Mouse (Mus musculus): ENCODE data around the gene Dpp3. TPM values are rescaled to one million over a fixed set of nuclear protein-coding genes. Genes with fewer than 3 reads are reported as not detected.
"Not testable (repeated sequence)": the region's sequence is repeated elsewhere in the genome, so short reads cannot be mapped to it uniquely, and the experiment has no call there.

Gene Dpp3
- 125 TPM in 2 replicates for polyA plus RNA-seq (2015; fragmentation: Nextera tagmentation; extraction: Ambion mirVana)

DNA sequence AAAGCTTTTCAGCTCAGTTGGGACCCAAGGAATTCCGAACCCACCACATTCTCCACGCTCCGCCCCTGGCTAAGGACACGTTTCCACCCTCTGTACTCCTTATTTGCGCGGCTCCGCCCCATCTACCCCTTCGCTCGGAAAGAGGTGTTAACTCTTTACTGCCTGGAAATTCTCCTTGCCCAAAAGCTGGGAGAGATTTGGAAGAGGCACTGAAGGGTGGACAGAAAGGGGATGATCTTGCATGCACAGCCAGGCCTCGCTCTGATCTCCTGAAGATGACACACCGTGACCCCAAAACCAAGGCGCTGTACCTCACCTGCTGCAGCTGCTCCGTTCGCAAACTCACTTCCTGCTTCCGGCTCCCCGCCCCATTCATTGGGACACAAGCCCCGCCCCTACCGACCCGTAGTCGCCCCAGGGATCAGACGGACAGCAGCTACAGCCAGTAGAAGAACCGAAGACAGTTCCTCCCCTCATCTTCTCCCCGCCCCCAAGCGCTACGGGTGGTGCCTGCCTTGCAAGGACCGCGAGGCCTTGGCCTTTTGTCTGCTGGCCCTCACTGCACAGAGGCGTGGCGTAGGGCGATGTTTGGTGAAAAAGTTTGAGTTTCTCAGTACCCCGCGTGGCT is at the start of gene Dpp3:
Dpp3 (minus strand) TSS at position 384 of the 628 bp plus-strand sequence.
- peaks cover 27% of the 10 kb centered on the region for H3K4me1 ChIP-seq
- peak within 1 kb of the TSS; percentile 68 for H3K4me2 ChIP-seq
- peak within 1 kb of the TSS; percentile 80 for H3K27ac ChIP-seq
- no peaks in the 10 kb centered on the region for H3K9me3 ChIP-seq
- H3K36me3 ChIP-seq (replicated peaks): peaks cover under 1% of the 10 kb centered on the region; the same call in 1 of the 2 replicates
- H3K4me3 ChIP-seq: peak within 1 kb of the TSS; percentile 70
- H3K27me3 ChIP-seq (replicated peaks): no peaks in the 10 kb centered on the region
- WGBS: under 1% methylated on average over 32 of the region's 32 CpGs
- peak within 1 kb of the TSS; percentile 60 for H3K9ac ChIP-seq
- ATAC-seq (replicated peaks): peak; percentile 97

DNA sequence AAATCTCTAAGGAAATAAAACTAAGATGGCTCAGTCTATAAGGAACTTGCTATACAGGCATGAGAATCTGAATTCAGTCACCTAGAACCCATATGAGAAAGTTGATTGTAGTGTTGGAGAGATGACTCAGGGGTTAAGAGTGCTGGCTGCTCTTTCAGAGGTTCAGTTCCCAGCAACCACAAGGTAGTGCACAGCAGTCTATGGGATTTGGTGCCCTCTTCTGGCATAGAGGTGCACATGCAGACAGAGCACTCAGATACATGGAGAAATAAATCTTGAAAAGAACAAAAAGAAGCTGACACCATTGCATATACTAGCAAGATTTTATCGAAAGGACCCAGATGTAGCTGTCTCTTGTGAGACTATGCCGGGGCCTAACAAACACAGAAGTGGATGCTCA is 40.1 kb upstream of the Dpp3 start:
- Histone ChIP-seq H3K9ac (no peak overlapping the region), H3K27me3 (replicated peaks) (no peaks in the 10 kb centered on the region), H3K4me1 (peaks cover under 1% of the 10 kb centered on the region), H3K9me3 (no peaks in the 10 kb centered on the region), H3K27ac (no peak overlapping the region), H3K36me3 (replicated peaks) (peaks cover 18% of the 10 kb centered on the region), H3K4me3 (no peak overlapping the region), H3K4me2 (no peak overlapping the region)
- ATAC-seq (replicated peaks): no peak
- WGBS: 89% methylated on average over 2 of the region's 2 CpGs

DNA sequence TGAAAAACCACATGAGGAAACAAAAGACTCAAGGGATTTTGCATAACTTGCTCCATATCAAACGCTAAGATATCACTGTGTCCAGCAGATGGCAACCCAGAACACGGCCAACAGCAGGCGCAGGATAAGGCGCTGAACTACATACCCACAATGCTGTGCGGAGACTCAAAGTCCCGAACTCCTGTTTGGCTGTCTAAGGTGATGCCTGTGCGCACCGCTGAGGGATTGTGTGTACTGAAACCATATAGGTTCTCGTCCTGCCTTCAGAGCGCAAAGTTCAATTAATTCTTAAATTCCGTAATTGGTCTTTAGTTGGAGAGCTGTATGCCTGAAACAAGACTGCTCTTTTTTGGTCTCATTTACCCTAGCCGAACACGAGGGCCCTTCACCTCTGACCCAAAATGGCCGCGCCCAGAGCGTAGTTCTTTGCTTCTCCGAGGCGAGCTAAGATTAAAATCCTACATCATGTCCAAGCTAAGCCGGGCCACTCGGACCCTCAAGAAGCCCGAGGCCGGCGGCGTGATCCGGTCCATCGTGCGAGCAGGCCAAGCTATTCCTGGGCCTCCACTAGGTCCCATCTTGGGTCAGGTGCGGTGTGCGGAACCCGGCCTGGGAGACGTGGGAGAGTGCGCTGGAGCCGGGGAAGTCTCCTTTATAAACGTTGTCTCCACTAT is 34.0 kb upstream of the Dpp3 start, which contains the start of gene Mrpl11:
Mrpl11 (plus strand) TSS at position 220 of the 674 bp plus-strand sequence.
- Histone ChIP-seq H3K9ac (peak within 1 kb of the TSS; percentile 64), H3K4me1 (peaks cover 13% of the 10 kb centered on the region), H3K4me3 (peak within 1 kb of the TSS; percentile 63), H3K27ac (peak within 1 kb of the TSS; percentile 82), H3K4me2 (peak within 1 kb of the TSS; percentile 70), H3K27me3 (replicated peaks) (no peaks in the 10 kb centered on the region), H3K9me3 (no peaks in the 10 kb centered on the region), H3K36me3 (replicated peaks) (peaks cover 16% of the 10 kb centered on the region)
- under 1% methylated on average over 34 of the region's 34 CpGs for WGBS
- peak; percentile 98 for ATAC-seq (replicated peaks)

DNA sequence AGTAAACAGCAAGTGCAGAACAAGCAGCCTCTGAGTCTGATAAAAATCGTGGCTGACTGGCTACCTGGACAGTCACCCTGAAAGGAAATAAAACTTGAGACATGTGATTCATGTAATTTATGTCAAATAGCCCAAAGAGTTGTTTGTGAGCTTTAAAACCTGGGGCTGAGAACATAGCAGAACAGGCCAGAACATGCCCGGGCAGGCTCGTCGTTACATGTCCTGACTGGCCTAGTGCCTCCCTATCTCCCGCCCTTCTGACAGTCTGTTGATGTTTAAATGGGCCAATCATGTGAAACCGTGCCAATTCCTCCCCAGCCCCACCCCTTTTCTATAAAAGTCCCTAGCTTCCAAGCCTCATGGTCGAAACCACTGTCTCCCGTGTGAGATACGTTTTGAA is 20.6 kb upstream of the Dpp3 start:
- not testable (repeated sequence) for H3K36me3 ChIP-seq (replicated peaks); H3K9ac ChIP-seq; H3K27ac ChIP-seq; H3K9me3 ChIP-seq; H3K27me3 ChIP-seq (replicated peaks); H3K4me3 ChIP-seq; H3K4me1 ChIP-seq; ATAC-seq (replicated peaks); H3K4me2 ChIP-seq
- WGBS: 82% methylated on average over 9 of the region's 9 CpGs

DNA sequence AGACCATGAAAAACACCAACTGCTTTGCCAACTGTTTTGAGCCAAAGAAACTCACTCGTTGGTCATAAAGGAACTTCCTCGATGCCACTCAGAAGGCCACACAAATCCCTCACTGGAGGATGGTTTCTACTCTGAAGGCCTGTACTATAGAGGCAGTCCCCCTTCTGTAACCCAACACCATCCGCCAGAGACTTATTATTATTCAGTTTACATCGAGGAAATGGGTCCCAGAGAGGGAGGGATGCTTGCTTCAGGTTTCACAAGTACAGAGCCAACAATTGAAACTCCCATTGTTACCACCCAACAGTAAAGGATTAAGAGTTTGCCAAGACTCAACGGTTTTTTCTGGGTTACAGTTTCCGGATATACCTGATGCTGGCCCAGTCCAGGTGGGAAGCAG is 17.5 kb upstream of the Dpp3 start:
- H3K27ac ChIP-seq: no peak overlapping the region
- 47% methylated on average over 6 of the region's 6 CpGs for WGBS
- H3K9me3 ChIP-seq: no peaks in the 10 kb centered on the region
- no peak overlapping the region for H3K4me2 ChIP-seq
- no peak for ATAC-seq (replicated peaks)
- peaks cover 14% of the 10 kb centered on the region for H3K4me1 ChIP-seq
- no peak overlapping the region for H3K4me3 ChIP-seq
- no peaks in the 10 kb centered on the region for H3K36me3 ChIP-seq (replicated peaks)
- no peaks in the 10 kb centered on the region for H3K27me3 ChIP-seq (replicated peaks)
- no peak overlapping the region for H3K9ac ChIP-seq

DNA sequence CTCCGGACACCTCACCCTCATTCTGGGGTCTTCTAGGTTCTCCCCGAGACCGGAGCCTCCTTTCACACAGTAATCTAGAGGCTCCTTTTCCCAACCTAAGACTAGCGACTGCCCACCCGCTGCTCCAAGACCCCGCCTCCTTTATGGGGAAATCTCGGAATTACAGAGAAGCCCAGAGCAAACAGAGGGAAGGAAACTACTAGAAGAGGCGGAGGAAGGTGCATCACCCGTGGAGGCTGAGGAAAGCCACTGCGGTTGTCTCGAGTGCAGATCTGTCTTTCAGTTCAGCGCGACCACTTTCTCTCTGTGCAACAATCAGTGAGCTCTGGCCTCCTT is 15.1 kb upstream of the Dpp3 start:
- Histone ChIP-seq H3K9me3 (no peaks in the 10 kb centered on the region), H3K4me3 (peak overlapping the region; percentile 82), H3K36me3 (replicated peaks) (no peaks in the 10 kb centered on the region), H3K27me3 (replicated peaks) (peaks cover 2% of the 10 kb centered on the region; the same call in 1 of the 2 replicates), H3K4me2 (peak overlapping the region; percentile 67), H3K4me1 (peaks cover 14% of the 10 kb centered on the region), H3K9ac (peak overlapping the region; percentile 75), H3K27ac (peak overlapping the region; percentile 86)
- no peak for ATAC-seq (replicated peaks)
- 7% methylated on average over 13 of the region's 13 CpGs for WGBS

DNA sequence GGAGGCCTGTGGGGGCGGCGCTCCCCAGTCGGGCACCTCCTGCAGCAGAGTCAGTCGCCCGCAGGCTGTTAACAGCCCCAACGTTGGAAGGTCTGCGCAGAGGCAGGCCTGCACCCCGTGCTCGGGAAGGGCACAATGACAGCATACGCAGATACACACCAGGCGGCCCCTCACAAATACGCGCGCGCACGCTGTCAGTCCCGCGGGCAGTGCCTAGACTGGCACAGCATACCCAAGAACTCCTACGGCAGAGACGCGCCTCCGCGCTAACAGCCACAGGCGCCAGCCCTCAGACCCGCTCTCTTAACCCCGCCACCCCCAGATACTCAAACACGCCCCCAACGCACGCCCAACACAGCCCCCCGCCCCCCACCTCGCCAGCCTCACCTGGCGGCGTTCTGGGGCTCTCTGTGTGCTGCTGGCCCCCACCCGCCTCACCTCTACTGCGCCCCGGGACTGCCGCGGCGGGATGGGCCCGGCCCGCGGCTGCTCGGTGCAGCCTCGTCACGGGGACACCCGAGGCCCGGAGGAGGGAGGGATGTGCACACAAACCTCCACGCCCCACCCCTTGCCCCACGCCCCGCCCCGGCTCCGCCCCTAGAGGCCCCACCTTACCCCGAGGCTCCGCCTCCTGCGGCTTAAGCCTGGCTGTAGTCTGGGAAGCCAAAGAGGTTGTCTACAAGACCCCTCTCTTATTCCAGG is 14.6 kb upstream of the Dpp3 start, which contains the start of gene Peli3:
Peli3 (minus strand) TSS at position 577 of the 702 bp plus-strand sequence.
- Histone ChIP-seq H3K27me3 (replicated peaks) (peaks cover 2% of the 10 kb centered on the region; the same call in 1 of the 2 replicates), H3K4me1 (peaks cover 14% of the 10 kb centered on the region), H3K9me3 (no peaks in the 10 kb centered on the region), H3K4me3 (peak within 1 kb of the TSS; percentile 82), H3K9ac (peak within 1 kb of the TSS; percentile 75), H3K4me2 (peak within 1 kb of the TSS; percentile 67), H3K27ac (peak within 1 kb of the TSS; percentile 86), H3K36me3 (replicated peaks) (no peaks in the 10 kb centered on the region)
- peak; percentile 96 for ATAC-seq (replicated peaks)
- WGBS: 0% methylated on average over 52 of the region's 55 CpGs

DNA sequence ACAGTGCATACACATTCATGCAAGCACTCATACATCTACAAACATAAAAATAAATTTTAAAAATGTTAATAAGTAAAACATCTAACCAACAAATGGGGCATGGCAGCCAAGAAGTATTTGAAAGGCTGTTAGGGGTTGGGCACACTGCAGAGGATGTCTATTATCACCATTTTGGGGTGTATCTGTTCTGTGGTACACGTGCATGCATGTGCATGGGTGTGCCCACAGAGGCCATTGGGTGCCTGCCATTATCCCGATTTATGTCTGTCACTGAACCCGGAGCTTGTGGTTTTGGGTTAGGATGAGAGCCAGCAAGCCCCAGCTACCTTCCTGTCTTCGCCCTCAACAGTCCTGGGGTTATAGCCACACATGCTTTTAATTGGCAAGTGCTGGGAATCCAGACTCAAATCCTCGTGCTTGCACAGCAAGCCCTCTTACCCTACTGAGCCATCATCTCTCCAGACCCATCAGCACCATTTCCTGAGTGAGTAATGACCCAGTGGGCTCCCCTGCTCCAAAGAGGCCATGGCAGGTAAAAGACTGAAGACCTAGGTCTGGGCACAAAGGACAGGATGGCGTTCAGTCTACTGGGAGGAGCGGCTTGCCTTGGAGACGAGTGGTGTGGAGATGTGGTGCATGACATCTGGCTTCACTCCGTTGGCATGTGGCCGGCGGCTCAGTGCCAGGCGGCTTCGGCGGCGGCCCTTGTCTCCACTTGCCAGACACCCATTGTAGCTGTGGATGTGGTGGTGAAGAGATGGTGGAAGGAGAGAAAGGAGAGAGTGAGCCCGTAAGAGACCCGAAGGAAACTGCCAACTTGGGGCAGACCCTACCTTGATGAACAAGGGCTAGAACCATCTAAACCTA is 9.6 kb upstream of the Dpp3 start:
- WGBS: 89% methylated on average over 17 of the region's 17 CpGs
- no peak overlapping the region for H3K9ac ChIP-seq
- ATAC-seq (replicated peaks): no peak
- H3K27ac ChIP-seq: no peak overlapping the region
- no peak overlapping the region for H3K4me3 ChIP-seq
- H3K9me3 ChIP-seq: no peaks in the 10 kb centered on the region
- H3K27me3 ChIP-seq (replicated peaks): peaks cover 2% of the 10 kb centered on the region; the same call in 1 of the 2 replicates
- no peak overlapping the region for H3K4me2 ChIP-seq
- 0 out of 2 replicates have a peak, but pooled peaks cover 2% of the 10 kb centered on the region for H3K36me3 ChIP-seq (replicated peaks)
- peaks cover 10% of the 10 kb centered on the region for H3K4me1 ChIP-seq

DNA sequence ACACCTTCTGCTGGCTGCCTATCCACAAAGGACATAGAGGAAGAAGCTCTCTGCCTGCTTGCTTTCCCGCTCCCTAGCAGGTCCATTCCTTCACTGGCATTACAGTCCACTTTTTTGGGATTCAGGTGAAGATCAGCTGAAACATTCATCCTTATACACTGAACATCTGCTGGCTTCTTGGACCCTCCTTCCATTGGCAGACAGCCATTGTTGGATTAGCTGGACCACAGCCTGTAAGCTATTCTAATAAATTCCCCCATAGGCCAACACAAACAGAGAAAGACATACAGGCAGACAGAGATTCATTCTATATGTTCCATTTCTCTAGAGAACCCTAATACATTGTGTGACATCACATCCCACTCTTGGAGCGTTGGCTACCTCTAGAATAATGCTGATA is 8.8 kb upstream of the Dpp3 start:
- Histone ChIP-seq H3K9ac (no peak overlapping the region), H3K4me2 (no peak overlapping the region), H3K36me3 (replicated peaks) (0 out of 2 replicates have a peak, but pooled peaks cover 2% of the 10 kb centered on the region), H3K27ac (no peak overlapping the region), H3K4me1 (peaks cover 5% of the 10 kb centered on the region), H3K9me3 (no peaks in the 10 kb centered on the region), H3K27me3 (replicated peaks) (peaks cover 2% of the 10 kb centered on the region; the same call in 1 of the 2 replicates), H3K4me3 (no peak overlapping the region)
- WGBS: 87% methylated on average over 2 of the region's 2 CpGs
- ATAC-seq (replicated peaks): no peak

DNA sequence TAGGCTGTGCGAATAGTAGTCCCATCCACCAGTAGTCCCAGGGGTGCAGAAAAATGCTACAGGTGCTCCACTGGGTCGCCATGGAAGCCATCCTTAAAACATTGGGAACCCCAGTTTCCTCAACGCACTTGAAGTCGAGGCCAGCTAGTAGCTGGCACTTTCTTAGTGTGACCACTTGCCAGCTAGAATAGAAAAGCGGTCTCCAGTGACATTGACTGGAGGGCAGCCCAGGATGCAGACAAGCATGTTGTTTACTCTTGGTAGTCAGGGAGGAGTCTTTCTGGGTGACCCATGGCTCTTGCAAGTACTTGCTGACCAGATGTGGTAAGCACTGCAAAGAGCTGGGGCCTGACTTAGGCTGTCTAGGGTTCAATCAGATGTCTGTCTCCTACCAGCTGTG is 694 bp upstream of the Dpp3 start:
- WGBS: 59% methylated on average over 5 of the region's 5 CpGs
- no peaks in the 10 kb centered on the region for H3K27me3 ChIP-seq (replicated peaks)
- H3K9ac ChIP-seq: peak overlapping the region; percentile 60
- H3K27ac ChIP-seq: peak overlapping the region; percentile 80; the same call in 1 of the 2 replicates
- H3K4me3 ChIP-seq: peak overlapping the region; percentile 70
- peak overlapping the region; percentile 68 for H3K4me2 ChIP-seq
- no peaks in the 10 kb centered on the region for H3K36me3 ChIP-seq (replicated peaks)
- ATAC-seq (replicated peaks): peak; percentile 40; the same call in 1 of the 2 replicates
- peaks cover 27% of the 10 kb centered on the region for H3K4me1 ChIP-seq
- H3K9me3 ChIP-seq: no peaks in the 10 kb centered on the region

DNA sequence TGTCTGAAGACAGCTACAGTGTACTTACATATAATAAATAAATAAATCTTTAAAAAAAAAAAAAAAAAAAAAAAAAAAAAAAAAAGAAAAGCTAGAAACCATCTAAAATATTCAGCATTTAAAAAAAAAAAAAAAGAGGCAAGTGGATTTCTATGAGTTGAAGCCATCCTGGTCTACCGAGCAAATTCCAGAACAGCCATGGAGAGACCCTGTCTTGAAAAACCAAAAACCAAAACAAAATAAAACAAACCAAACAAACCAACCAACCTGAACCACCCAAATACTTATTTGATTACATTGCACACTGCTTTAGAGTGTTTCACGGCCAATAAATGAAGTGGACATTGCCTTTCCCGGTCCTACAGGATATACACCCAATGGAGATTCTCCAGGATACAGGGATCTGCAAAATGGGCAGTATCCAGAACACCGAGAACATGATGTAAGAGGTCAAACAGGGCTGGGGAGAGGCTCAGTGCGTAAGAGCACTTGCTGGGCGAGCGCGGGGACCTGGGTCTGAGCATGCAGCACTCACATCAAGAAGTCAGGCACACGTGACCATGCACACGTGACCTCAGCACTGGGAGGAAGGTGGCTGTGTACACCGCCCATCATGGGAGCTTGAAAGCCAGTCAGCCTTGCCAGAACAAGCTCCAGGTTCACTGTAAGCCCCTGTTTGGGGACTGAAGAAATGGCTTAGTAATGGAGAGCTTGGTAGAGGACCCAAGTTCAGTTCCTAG is 2.8 kb downstream of the Dpp3 start:
- Histone ChIP-seq H3K27ac (no peak overlapping the region), H3K9ac (no peak overlapping the region), H3K4me1 (peaks cover 27% of the 10 kb centered on the region), H3K4me2 (no peak overlapping the region), H3K36me3 (replicated peaks) (peaks cover 28% of the 10 kb centered on the region), H3K27me3 (replicated peaks) (no peaks in the 10 kb centered on the region), H3K4me3 (no peak overlapping the region), H3K9me3 (no peaks in the 10 kb centered on the region)
- ATAC-seq (replicated peaks): no peak
- WGBS: 96% methylated on average over 11 of the region's 11 CpGs

Data from midbrain, embryonic 15.5 days (tissue).